Mouse (Mus musculus) CH12.LX (cell line): ENCODE data around the gene Map1lc3a. TPM values are rescaled to one million over a fixed set of nuclear protein-coding genes. Genes with fewer than 3 reads are reported as not detected.

Experiments
- DNase-seq: peaks from one replicate; pipeline ENCODE4 v3.0.0-alpha.2; 2013; ENCODE audit errors: extremely low read depth
- H3K27ac ChIP-seq: 2 replicates; pipeline ENCODE4 v1.5.1; 2012; ENCODE audit warnings: low read depth, mild to moderate bottlenecking, control low read depth, moderate library complexity; ENCODE audit not compliant: insufficient read depth
- H3K27me3 ChIP-seq: replicated peaks from 2 replicates; pipeline ENCODE3; 2012; ENCODE audit warnings: inconsistent platforms
- H3K36me3 ChIP-seq, 2 experiments: replicated peaks in 1 of 2; 2 replicates each; pipeline versions ENCODE3 to v1.6.1; 2012; ENCODE audit warnings: inconsistent platforms in 1 of 2, low read length in 1 of 2, mild to moderate bottlenecking in 1 of 2, mixed read lengths in 1 of 2, moderate library complexity in 1 of 2; ENCODE audit not compliant: control insufficient read depth in 1 of 2, insufficient read depth in 1 of 2
- H3K4me1 ChIP-seq, 2 experiments: 2 replicates each; pipeline ENCODE4 v1.6.1; 2012; ENCODE audit warnings: inconsistent platforms in 1 of 2, moderate library complexity in 1 of 2; ENCODE audit not compliant: insufficient read depth in 2 of 2, control insufficient read depth in 1 of 2
- H3K4me2 ChIP-seq: 2 replicates; pipeline ENCODE4 v1.6.1; 2012; ENCODE audit warnings: low read depth, mild to moderate bottlenecking, control low read depth; ENCODE audit not compliant: poor library complexity, insufficient read depth, severe bottlenecking
- H3K4me3 ChIP-seq, 3 experiments: fragments of 150-350 bp in 1 of 3; sonication (generic) in 1 of 3; replicated peaks in 1 of 3; 2 replicates each; pipeline versions ENCODE3 to v1.5.1; 2011 to 2012; ENCODE audit warnings: low read depth in 2 of 3, low read length in 2 of 3, mild to moderate bottlenecking in 2 of 3, moderate library complexity in 2 of 3, control low read depth in 1 of 3, improper control_type of control experiment in 1 of 3, inconsistent platforms in 1 of 3, mixed read lengths in 1 of 3; ENCODE audit not compliant: poor library complexity in 1 of 3
- H3K79me2 ChIP-seq: replicated peaks from 2 replicates; pipeline ENCODE4 v1.6.1; 2012; ENCODE audit warnings: mild to moderate bottlenecking, moderate library complexity; ENCODE audit not compliant: control insufficient read depth, poor library complexity, insufficient read depth, severe bottlenecking; ENCODE audit errors: extremely low read depth
- H3K9ac ChIP-seq: 2 replicates; pipeline ENCODE4 v1.6.1; 2012; ENCODE audit warnings: low read depth, mild to moderate bottlenecking, control low read depth, moderate library complexity; ENCODE audit not compliant: insufficient read depth
- H3K9me3 ChIP-seq: replicated peaks from 2 replicates; pipeline ENCODE3; 2012; ENCODE audit warnings: low read length, inconsistent platforms, mixed read lengths
- ETS1 ChIP-seq: conservative IDR thresholded peaks from 2 replicates; pipeline ENCODE4 v1.6.1; 2012; ENCODE audit warnings: low read depth, mild to moderate bottlenecking, inconsistent platforms, low read length, improper control_type of control experiment, moderate library complexity
- GABPA ChIP-seq: IDR thresholded peaks from 2 replicates; pipeline ENCODE4 v1.6.1; 2012; ENCODE audit warnings: low read depth, low read length, improper control_type of control experiment, inconsistent platforms; ENCODE audit not compliant: insufficient replicate concordance
- HCFC1 ChIP-seq: IDR thresholded peaks from 2 replicates; pipeline ENCODE4 v1.6.1; 2012; ENCODE audit warnings: low read depth, mild to moderate bottlenecking, inconsistent platforms, low read length, improper control_type of control experiment
- IRF4 ChIP-seq: IDR thresholded peaks from 2 replicates; pipeline ENCODE4 v1.6.1; 2014; ENCODE audit warnings: low read depth, mild to moderate bottlenecking, inconsistent platforms, low read length, improper control_type of control experiment
- JUN ChIP-seq: IDR thresholded peaks from 2 replicates; pipeline ENCODE4 v1.6.1; 2011; ENCODE audit warnings: low read depth, mild to moderate bottlenecking, low read length, improper control_type of control experiment, moderate library complexity; ENCODE audit not compliant: insufficient read depth
- JUND ChIP-seq: conservative IDR thresholded peaks from 2 replicates; pipeline ENCODE4 v1.6.1; 2011; ENCODE audit warnings: low read depth, low read length, improper control_type of control experiment
- MAFK ChIP-seq: IDR thresholded peaks from 2 replicates; pipeline ENCODE4 v1.6.1; 2011; ENCODE audit warnings: low read length, improper control_type of control experiment; ENCODE audit not compliant: insufficient replicate concordance
- MAX ChIP-seq: IDR thresholded peaks from 2 replicates; pipeline ENCODE4 v1.6.1; 2011; ENCODE audit warnings: low read length, improper control_type of control experiment
- MAZ ChIP-seq: IDR thresholded peaks from 2 replicates; pipeline ENCODE4 v1.6.1; 2012; ENCODE audit warnings: low read depth, mild to moderate bottlenecking, inconsistent platforms, low read length, improper control_type of control experiment, moderate library complexity
- NELFE ChIP-seq: IDR thresholded peaks from 2 replicates; pipeline ENCODE4 v1.6.1; 2011; ENCODE audit warnings: low read depth, low read length, improper control_type of control experiment
- NRF1 ChIP-seq: IDR thresholded peaks from 2 replicates; pipeline ENCODE4 v1.6.1; 2014; ENCODE audit warnings: low read depth, mild to moderate bottlenecking, inconsistent platforms, low read length, improper control_type of control experiment, moderate library complexity
- POLR2A ChIP-seq: IDR thresholded peaks from 2 replicates; pipeline ENCODE4 v1.6.1; 2011; ENCODE audit warnings: low read depth, mild to moderate bottlenecking, improper control_type of control experiment, low read length
- POLR2AphosphoS2 ChIP-seq: IDR thresholded peaks from 2 replicates; pipeline ENCODE4 v1.6.1; 2011; ENCODE audit warnings: low read depth, low read length, improper control_type of control experiment
- RCOR1 ChIP-seq: conservative IDR thresholded peaks from 2 replicates; pipeline ENCODE4 v1.6.1; 2012; ENCODE audit warnings: low read depth, mild to moderate bottlenecking, inconsistent platforms, low read length, improper control_type of control experiment
- SMC3 ChIP-seq: IDR thresholded peaks from 2 replicates; pipeline ENCODE4 v1.6.1; 2011; ENCODE audit warnings: low read depth, low read length, improper control_type of control experiment
- UBTF ChIP-seq: IDR thresholded peaks from 2 replicates; pipeline ENCODE4 v1.6.1; 2012; ENCODE audit warnings: low read depth, mild to moderate bottlenecking, inconsistent platforms, low read length, improper control_type of control experiment, moderate library complexity
- ZC3H11A ChIP-seq: IDR thresholded peaks from 2 replicates; pipeline ENCODE4 v1.6.1; 2012; ENCODE audit warnings: low read depth, mild to moderate bottlenecking, inconsistent platforms, low read length, improper control_type of control experiment
- ZKSCAN1 ChIP-seq: IDR thresholded peaks from 2 replicates; pipeline ENCODE4 v1.6.1; 2012; ENCODE audit warnings: low read depth, inconsistent platforms, low read length, improper control_type of control experiment, borderline replicate concordance
- ZMIZ1 ChIP-seq: IDR thresholded peaks from 2 replicates; pipeline ENCODE4 v1.6.1; 2012; ENCODE audit warnings: low read depth, mild to moderate bottlenecking, inconsistent platforms, low read length, improper control_type of control experiment
- ZNF384 ChIP-seq: IDR thresholded peaks from 2 replicates; pipeline ENCODE4 v1.6.1; 2012; ENCODE audit warnings: low read depth, low read length, improper control_type of control experiment, inconsistent platforms
- dilution Hi-C: fragments of 300-500 bp; cut with MboI; formaldehyde crosslinking; loops from 2 replicates; pipeline ENCODE4 v1.14.3; 2020; ENCODE audit warnings: low sequenced_read_pairs; ENCODE audit not compliant: extremely low pct_unique_long_range_greater_than_20kb, extremely low pct_ligation_motif_present
- in situ Hi-C: fragments of 300-500 bp; cut with MboI; formaldehyde crosslinking; loops from 3 replicates; pipeline ENCODE4 v1.14.3; 2019; ENCODE audit warnings: low sequenced_read_pairs, low pct_ligation_motif_present, low pct_unique_long_range_greater_than_20kb, mixed read lengths
- polyA plus RNA-seq: library from polyadenylated mRNA; unstranded; fragments of >175 nt; gene quantifications from 2 replicates; pipeline ENCODE4 v1.2.1, GENCODE M21; 2012; ENCODE audit warnings: low read depth; ENCODE audit not compliant: insufficient read length
- total RNA-seq, 2 experiments: library from RNA; depleted of rRNA; stranded (reverse); fragments of 300-350 nt in 1 of 2; fragments of >200 nt in 1 of 2; gene quantifications; 2 replicates each; pipeline ENCODE4 v1.2.3; 2012 to 2014

Gene Map1lc3a
- total and polyA plus RNA-seq, 3 experiments: 0.40 to 4.2 (median 0.56) TPM

- no peaks in the 10 kb centered on the region for H3K9me3 ChIP-seq
- no peaks in the 10 kb centered on the region for H3K27me3 ChIP-seq
- DNase-seq: no peak
- peaks cover 0 to 16% of the 10 kb centered on the region in 2 experiments; a peak in 2 of 4 replicates for H3K4me1 ChIP-seq
- H3K4me3 ChIP-seq: no peak overlapping the region
- no peak for TF ChIP-seq ETS1
- in situ Hi-C loops (no loop called here), dilution Hi-C loops (no loop called here)
- peaks cover 55 to 86% of the 10 kb centered on the region in 2 experiments for H3K36me3 ChIP-seq
- H3K79me2 ChIP-seq: no peaks in the 10 kb centered on the region
- no peak overlapping the region for H3K27ac ChIP-seq
- no peak overlapping the region for H3K9ac ChIP-seq
- no peak overlapping the region for H3K4me2 ChIP-seq
Observed at GRCm38 (mm10) chr2:155293946-155294345, 17.8 kb downstream of the Map1lc3a start.

GRCm38 (mm10) chr2:155295453-155295852, 19.4 kb downstream of the Map1lc3a start:
- no peak overlapping the region for H3K9ac ChIP-seq
- H3K9me3 ChIP-seq: no peaks in the 10 kb centered on the region
- H3K4me2 ChIP-seq: no peak overlapping the region
- peaks cover 0 to 16% of the 10 kb centered on the region in 2 experiments; a peak in 2 of 4 replicates for H3K4me1 ChIP-seq
- peak; percentile 20 for DNase-seq
- H3K36me3 ChIP-seq: peaks cover 50 to 88% of the 10 kb centered on the region in 2 experiments
- no peaks in the 10 kb centered on the region for H3K27me3 ChIP-seq
- H3K4me3 ChIP-seq: no peak overlapping the region
- dilution Hi-C loops (no loop called here), in situ Hi-C loops (no loop called here)
- TF ChIP-seq NELFE: no peak
- TF ChIP-seq MAX: no peak
- no peak for TF ChIP-seq JUN
- TF ChIP-seq NRF1: no peak
- TF ChIP-seq, all 38 proteins: peak for 0
- Histone ChIP-seq H3K79me2 (no peaks in the 10 kb centered on the region), H3K27ac (no peak overlapping the region)

DNA sequence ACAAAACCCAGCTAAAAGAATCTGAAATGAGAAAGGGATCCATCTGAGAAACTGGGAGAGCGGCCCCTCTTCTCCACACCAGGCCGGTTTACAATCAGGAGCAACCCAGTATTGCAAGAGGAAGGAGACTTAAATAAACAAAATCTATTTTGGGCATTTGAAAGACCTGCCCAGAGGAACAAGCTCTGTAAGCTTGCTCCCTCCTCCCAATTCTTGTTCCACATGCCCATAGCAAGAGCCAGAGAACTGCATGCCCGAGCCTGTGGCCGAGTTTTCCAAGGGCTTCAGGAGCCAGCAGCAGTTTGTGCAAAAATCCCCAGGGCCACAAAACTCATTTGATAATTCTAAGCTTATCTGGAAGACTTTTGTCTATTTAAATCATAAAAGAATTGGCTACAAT, 23.5 kb downstream of the Map1lc3a start:
- in situ Hi-C loops: no loop called here
- H3K9ac ChIP-seq: no peak overlapping the region
- no peaks in the 10 kb centered on the region for H3K9me3 ChIP-seq
- no peak overlapping the region for H3K4me3 ChIP-seq
- TF ChIP-seq IRF4: no peak
- no peak for TF ChIP-seq ZMIZ1
- TF ChIP-seq NELFE: no peak
- TF ChIP-seq ZC3H11A: no peak
- no peak for TF ChIP-seq ZNF384
- TF ChIP-seq JUND: no peak
- no peak for TF ChIP-seq UBTF
- no peak for TF ChIP-seq MAZ
- no peak for TF ChIP-seq POLR2A
- no peak for TF ChIP-seq MAFK
- TF ChIP-seq ZKSCAN1: no peak
- no peak for TF ChIP-seq POLR2AphosphoS2
- TF ChIP-seq GABPA: no peak
- no peak for TF ChIP-seq SMC3
- no peak for TF ChIP-seq HCFC1
- no peak for TF ChIP-seq RCOR1
- H3K4me2 ChIP-seq: no peak overlapping the region
- H3K79me2 ChIP-seq: no peaks in the 10 kb centered on the region
- no peak overlapping the region for H3K27ac ChIP-seq
- H3K27me3 ChIP-seq: no peaks in the 10 kb centered on the region
- no peak for DNase-seq
- dilution Hi-C loops: no loop called here
- H3K36me3 ChIP-seq: peaks cover 36 to 83% of the 10 kb centered on the region in 2 experiments
- peaks cover 0 to 16% of the 10 kb centered on the region in 2 experiments; a peak in 2 of 4 replicates for H3K4me1 ChIP-seq
